Mouse (Mus musculus) liver, embryonic 16.5 days (tissue): ENCODE measurements around the gene Gm38655. TPM values are rescaled to one million over a fixed set of nuclear protein-coding genes. Genes with fewer than 3 reads are reported as not detected.
"Not testable (repeated sequence)": the region's sequence is repeated elsewhere in the genome, so short reads cannot be mapped to it uniquely, and the experiment has no call there.

Experiments
- ATAC-seq: fragments of 200-750 bp; cut with Nextera tagmentation; 2 replicates; pipeline ENCODE4 v1.8.0; 2017; ENCODE audit warnings: low read depth, mild to moderate bottlenecking, moderate number of reproducible peaks, moderate library complexity
- H3K27ac ChIP-seq: fragments of 300-500 bp; sonication (generic); 2 replicates; pipeline ENCODE4 v1.5.1; 2014; ENCODE audit warnings: mild to moderate bottlenecking, low read length
- H3K27me3 ChIP-seq: fragments of 300-500 bp; sonication (generic); 2 replicates; pipeline ENCODE4 v1.6.1; 2014; ENCODE audit warnings: low read depth, low read length, mixed read lengths; ENCODE audit not compliant: control insufficient read depth, insufficient read depth
- H3K36me3 ChIP-seq: fragments of 300-500 bp; sonication (generic); 2 replicates; pipeline ENCODE4 v1.6.1; 2014; ENCODE audit warnings: mild to moderate bottlenecking; ENCODE audit not compliant: control insufficient read depth, insufficient read depth
- H3K4me1 ChIP-seq: fragments of 300-500 bp; sonication (generic); 2 replicates; pipeline ENCODE4 v1.6.1; 2014; ENCODE audit warnings: low read depth, low read length, mixed read lengths; ENCODE audit not compliant: control insufficient read depth
- H3K4me2 ChIP-seq: fragments of 300-500 bp; sonication (generic); 2 replicates; pipeline ENCODE4 v1.6.1; 2014; ENCODE audit warnings: low read depth, low read length, mixed read lengths
- H3K4me3 ChIP-seq: fragments of 300-500 bp; sonication (generic); 2 replicates; pipeline ENCODE4 v1.5.1; 2014; ENCODE audit warnings: low read depth, mild to moderate bottlenecking, low read length
- H3K9ac ChIP-seq: fragments of 300-500 bp; sonication (generic); 2 replicates; pipeline ENCODE4 v1.6.1; 2014; ENCODE audit warnings: low read depth, low read length
- H3K9me3 ChIP-seq: fragments of 300-500 bp; sonication (generic); replicated peaks from 2 replicates; pipeline ENCODE4 v1.6.1; 2016; ENCODE audit warnings: low read length; ENCODE audit not compliant: control insufficient read depth
- WGBS: fragments of 180-500 bp; shearing (Covaris S2); extraction: QIAGEN DNeasy Blood & Tissue Kit; methylation state at CpG from one replicate; pipeline ENCODE4 v1.1.7; 2014; ENCODE audit not compliant: insufficient replicate concordance; 5-methylcytosine and 5-hydroxymethylcytosine counted together
- polyA plus RNA-seq: library from polyadenylated mRNA; unstranded; fragments of >200 nt; fragmentation: Nextera tagmentation; extraction: Ambion mirVana; gene quantifications from 2 replicates; pipeline ENCODE4 v1.2.1, GENCODE M21; 2015

The Gm38655 gene
- polyA plus RNA-seq: not detected in 2 replicates

GRCm38 (mm10) chr17:25175411-25175810 lies at the start of gene Gm38655:
Gene Gm38655 (minus strand): TSS chr17:25175471.
- no peaks in the 10 kb centered on the region for H3K36me3 ChIP-seq
- H3K9ac ChIP-seq: no peak within 1 kb of the TSS
- peaks cover 5% of the 10 kb centered on the region for H3K27me3 ChIP-seq
- H3K4me3 ChIP-seq: no peak within 1 kb of the TSS
- ATAC-seq: no peak
- WGBS: 43% methylated on average over 9 of the region's 9 CpGs
- peaks cover 9% of the 10 kb centered on the region for H3K4me1 ChIP-seq
- no peak within 1 kb of the TSS for H3K4me2 ChIP-seq
- H3K27ac ChIP-seq: no peak within 1 kb of the TSS
- no peaks in the 10 kb centered on the region for H3K9me3 ChIP-seq

GRCm38 (mm10) chr17:25224586-25225222 lies 49.4 kb upstream of the Gm38655 start:
- peak overlapping the region; percentile 81 for H3K9ac ChIP-seq
- peak overlapping the region; percentile 85 for H3K27ac ChIP-seq
- 59% methylated on average over 7 of the region's 7 CpGs for WGBS
- peaks cover 66% of the 10 kb centered on the region for H3K4me1 ChIP-seq
- peak overlapping the region; percentile 76 for H3K4me2 ChIP-seq
- H3K36me3 ChIP-seq: peaks cover 10% of the 10 kb centered on the region
- no peaks in the 10 kb centered on the region for H3K27me3 ChIP-seq
- ATAC-seq: no peak
- no peaks in the 10 kb centered on the region for H3K9me3 ChIP-seq
- H3K4me3 ChIP-seq: peak overlapping the region; percentile 78

GRCm38 (mm10) chr17:25222951-25223601 lies 47.8 kb upstream of the Gm38655 start:
- H3K4me3 ChIP-seq: peak overlapping the region; percentile 78
- H3K36me3 ChIP-seq: peaks cover 5% of the 10 kb centered on the region
- WGBS: 6% methylated on average over 6 of the region's 6 CpGs
- ATAC-seq: peak; percentile 50
- H3K27me3 ChIP-seq: no peaks in the 10 kb centered on the region
- H3K4me2 ChIP-seq: peak overlapping the region; percentile 76
- H3K27ac ChIP-seq: peak overlapping the region; percentile 85
- no peaks in the 10 kb centered on the region for H3K9me3 ChIP-seq
- peaks cover 64% of the 10 kb centered on the region for H3K4me1 ChIP-seq
- peak overlapping the region; percentile 81 for H3K9ac ChIP-seq

GRCm38 (mm10) chr17:25222504-25222940 lies 47.3 kb upstream of the Gm38655 start:
- peak; percentile 71 for ATAC-seq
- H3K4me1 ChIP-seq: peaks cover 59% of the 10 kb centered on the region
- H3K4me3 ChIP-seq: peak overlapping the region; percentile 78
- H3K9me3 ChIP-seq, H3K27me3 ChIP-seq, H3K36me3 ChIP-seq: not testable (repeated sequence)
- peak overlapping the region; percentile 85 for H3K27ac ChIP-seq
- 4% methylated on average over 14 of the region's 28 CpGs for WGBS
- H3K9ac ChIP-seq: peak overlapping the region; percentile 81
- peak overlapping the region; percentile 79 for H3K4me2 ChIP-seq

- peak overlapping the region; percentile 78 for H3K4me3 ChIP-seq
- H3K36me3 ChIP-seq: no peaks in the 10 kb centered on the region
- ATAC-seq: peak; percentile 78
- WGBS: under 1% methylated on average over 17 of the region's 30 CpGs
- H3K27ac ChIP-seq: peak overlapping the region; percentile 84
- peak overlapping the region; percentile 73 for H3K9ac ChIP-seq
- no peaks in the 10 kb centered on the region for H3K27me3 ChIP-seq
- H3K4me1 ChIP-seq: peaks cover 54% of the 10 kb centered on the region
- H3K9me3 ChIP-seq: no peaks in the 10 kb centered on the region
- H3K4me2 ChIP-seq: peak overlapping the region; percentile 79
These were observed 46.7 kb upstream of the Gm38655 start for GRCm38 (mm10) chr17:25221821-25222503.

GRCm38 (mm10) chr17:25220746-25221145 lies 45.5 kb upstream of the Gm38655 start:
- no peak overlapping the region for H3K4me2 ChIP-seq
- H3K27me3 ChIP-seq: no peaks in the 10 kb centered on the region
- H3K4me3 ChIP-seq: no peak overlapping the region
- ATAC-seq: no peak
- peaks cover 42% of the 10 kb centered on the region for H3K4me1 ChIP-seq
- H3K27ac ChIP-seq: no peak overlapping the region
- WGBS: 80% methylated on average over 1 of the region's 1 CpGs
- no peaks in the 10 kb centered on the region for H3K9me3 ChIP-seq
- no peaks in the 10 kb centered on the region for H3K36me3 ChIP-seq
- H3K9ac ChIP-seq: no peak overlapping the region

- Histone ChIP-seq H3K4me1 (peaks cover 31% of the 10 kb centered on the region), H3K9ac (no peak overlapping the region), H3K4me3 (no peak overlapping the region), H3K4me2 (no peak overlapping the region), H3K36me3 (no peaks in the 10 kb centered on the region), H3K27ac (no peak overlapping the region), H3K27me3 (no peaks in the 10 kb centered on the region), H3K9me3 (no peaks in the 10 kb centered on the region)
- no peak for ATAC-seq
- 76% methylated on average over 15 of the region's 15 CpGs for WGBS
These were observed 44.4 kb upstream of the Gm38655 start for GRCm38 (mm10) chr17:25219492-25220295.

GRCm38 (mm10) chr17:25218967-25219366 lies 43.7 kb upstream of the Gm38655 start:
- Histone ChIP-seq H3K9ac (no peak overlapping the region), H3K27ac (no peak overlapping the region), H3K36me3 (no peaks in the 10 kb centered on the region), H3K9me3 (no peaks in the 10 kb centered on the region), H3K27me3 (no peaks in the 10 kb centered on the region), H3K4me1 (peaks cover 24% of the 10 kb centered on the region), H3K4me3 (no peak overlapping the region), H3K4me2 (no peak overlapping the region)
- ATAC-seq: no peak
- 86% methylated on average over 9 of the region's 9 CpGs for WGBS
